Mouse (Mus musculus) testis, adult 2 months (tissue): Measurements from ENCODE around the gene Wdr82. TPM values are rescaled to one million over a fixed set of nuclear protein-coding genes. Genes with fewer than 3 reads are reported as not detected.

Experiments
- H3K27ac ChIP-seq: fragments of 200-500 bp; 2 replicates; pipeline ENCODE4 v1.5.1; 2012; ENCODE audit warnings: low read depth, low read length; ENCODE audit not compliant: control insufficient read depth, insufficient read depth
- H3K27me3 ChIP-seq: fragments of 200-500 bp; 2 replicates; pipeline ENCODE4 v1.6.1; 2012; ENCODE audit warnings: mild to moderate bottlenecking, low read length, moderate library complexity; ENCODE audit not compliant: control insufficient read depth, insufficient read depth
- H3K36me3 ChIP-seq: fragments of 200-500 bp; 2 replicates; pipeline ENCODE4 v1.6.1; 2012; ENCODE audit warnings: mild to moderate bottlenecking, low read length; ENCODE audit not compliant: control insufficient read depth, insufficient read depth
- H3K4me1 ChIP-seq: fragments of 200-500 bp; 2 replicates; pipeline ENCODE4 v1.6.1; 2012; ENCODE audit warnings: low read length; ENCODE audit not compliant: control insufficient read depth, insufficient read depth
- H3K4me3 ChIP-seq: fragments of 200-500 bp; 2 replicates; pipeline ENCODE4 v1.5.1; 2012; ENCODE audit warnings: low read depth, mild to moderate bottlenecking, low read length, moderate library complexity, mixed read lengths; ENCODE audit not compliant: control insufficient read depth
- CTCF ChIP-seq: fragments of 200-500 bp; IDR thresholded peaks from 2 replicates; pipeline ENCODE4 v1.5.1; 2012; ENCODE audit warnings: low read depth, mild to moderate bottlenecking, inconsistent platforms, low read length, moderate library complexity; ENCODE audit not compliant: control insufficient read depth, insufficient read depth, insufficient replicate concordance
- POLR2A ChIP-seq: fragments of 200-500 bp; IDR thresholded peaks from 2 replicates; pipeline ENCODE4 v1.6.1; 2012; ENCODE audit warnings: low read depth, mild to moderate bottlenecking, inconsistent platforms, low read length, moderate library complexity; ENCODE audit not compliant: control insufficient read depth
- polyA plus RNA-seq: library from polyadenylated mRNA; depleted of rRNA; stranded (reverse); fragments of >200 nt; gene quantifications from 2 replicates; pipeline ENCODE4 v1.2.3, GENCODE M21; 2012

Gene Wdr82
- polyA plus RNA-seq, 1 experiment, result 25.2 TPM

GRCm38 (mm10) chr9:106198962-106199458 lies 28.3 kb downstream of the Wdr82 start:
- no peaks in the 10 kb centered on the region for H3K27me3 ChIP-seq
- peaks cover 29% of the 10 kb centered on the region for H3K4me1 ChIP-seq
- H3K27ac ChIP-seq, result peak overlapping the region; percentile 65; the same call in 1 of the 2 replicates
- H3K4me3 ChIP-seq, result peak overlapping the region; percentile 74
- no peak for TF ChIP-seq CTCF
- peak; percentile 17; the same call in 1 of the 2 replicates for TF ChIP-seq POLR2A
- H3K36me3 ChIP-seq, result no peaks in the 10 kb centered on the region

- Histone ChIP-seq H3K4me3 (peak within 1 kb of the TSS; percentile 74), H3K27me3 (no peaks in the 10 kb centered on the region), H3K36me3 (no peaks in the 10 kb centered on the region), H3K27ac (peak within 1 kb of the TSS; percentile 65), H3K4me1 (peaks cover 29% of the 10 kb centered on the region)
- TF ChIP-seq POLR2A (no peak; the same call in 1 of the 2 replicates), CTCF (no peak)
These were observed 29.0 kb downstream of the Wdr82 start, which contains the start of gene Ppm1m for GRCm38 (mm10) chr9:106199535-106200272. Gene Ppm1m (minus strand): TSS chr9:106199746.

- peaks cover 27% of the 10 kb centered on the region for H3K4me1 ChIP-seq
- H3K27ac ChIP-seq, result no peak overlapping the region
- no peaks in the 10 kb centered on the region for H3K27me3 ChIP-seq
- H3K36me3 ChIP-seq, result no peaks in the 10 kb centered on the region
- H3K4me3 ChIP-seq, result no peak overlapping the region
- no peak for TF ChIP-seq CTCF
- TF ChIP-seq POLR2A, result no peak
These were observed 31.2 kb downstream of the Wdr82 start for GRCm38 (mm10) chr9:106201895-106202294.

- Histone ChIP-seq H3K36me3 (no peaks in the 10 kb centered on the region), H3K4me1 (peaks cover 22% of the 10 kb centered on the region), H3K27ac (peak within 1 kb of the TSS; percentile 81), H3K4me3 (peak within 1 kb of the TSS; percentile 79), H3K27me3 (no peaks in the 10 kb centered on the region)
- TF ChIP-seq POLR2A, result peak; percentile 24; the same call in 1 of the 2 replicates
- TF ChIP-seq CTCF, result no peak
These were observed 32.3 kb downstream of the Wdr82 start, which contains the start of gene Twf2 for GRCm38 (mm10) chr9:106202819-106203636. Gene Twf2 (plus strand): TSS chr9:106203108.

- no peak for TF ChIP-seq CTCF
- no peak for TF ChIP-seq POLR2A
- no peak overlapping the region for H3K27ac ChIP-seq
- H3K36me3 ChIP-seq, result no peaks in the 10 kb centered on the region
- H3K4me1 ChIP-seq, result peaks cover 14% of the 10 kb centered on the region
- no peaks in the 10 kb centered on the region for H3K27me3 ChIP-seq
- no peak overlapping the region for H3K4me3 ChIP-seq
These were observed 33.5 kb downstream of the Wdr82 start for GRCm38 (mm10) chr9:106203990-106204851.

- peaks cover 5% of the 10 kb centered on the region for H3K4me1 ChIP-seq
- no peak overlapping the region for H3K4me3 ChIP-seq
- no peak for TF ChIP-seq POLR2A
- TF ChIP-seq CTCF, result no peak
- no peaks in the 10 kb centered on the region for H3K36me3 ChIP-seq
- H3K27me3 ChIP-seq, result no peaks in the 10 kb centered on the region
- H3K27ac ChIP-seq, result no peak overlapping the region
These were observed 35.1 kb downstream of the Wdr82 start for GRCm38 (mm10) chr9:106205713-106206290.
